Mouse (Mus musculus) adrenal gland, postnatal 14 days (tissue): Measurements from ENCODE around the gene Ubtf. TPM values are rescaled to one million over a fixed set of nuclear protein-coding genes. Genes with fewer than 3 reads are reported as not detected.
"Not testable (repeated sequence)": the region's sequence is repeated elsewhere in the genome, so short reads cannot be mapped to it uniquely, and the experiment has no call there.

Experiments used
- DNase-seq: peaks from one replicate; pipeline ENCODE4 v3.0.0; 2021; ENCODE audit warnings: mixed read lengths
- total RNA-seq: library from RNA; stranded (reverse); gene quantifications from 2 replicates; pipeline ENCODE4 v1.2.3, GENCODE M21; 2021

The Ubtf gene
- total RNA-seq, 1 experiment from 2014 or later, result 106 TPM

DNA sequence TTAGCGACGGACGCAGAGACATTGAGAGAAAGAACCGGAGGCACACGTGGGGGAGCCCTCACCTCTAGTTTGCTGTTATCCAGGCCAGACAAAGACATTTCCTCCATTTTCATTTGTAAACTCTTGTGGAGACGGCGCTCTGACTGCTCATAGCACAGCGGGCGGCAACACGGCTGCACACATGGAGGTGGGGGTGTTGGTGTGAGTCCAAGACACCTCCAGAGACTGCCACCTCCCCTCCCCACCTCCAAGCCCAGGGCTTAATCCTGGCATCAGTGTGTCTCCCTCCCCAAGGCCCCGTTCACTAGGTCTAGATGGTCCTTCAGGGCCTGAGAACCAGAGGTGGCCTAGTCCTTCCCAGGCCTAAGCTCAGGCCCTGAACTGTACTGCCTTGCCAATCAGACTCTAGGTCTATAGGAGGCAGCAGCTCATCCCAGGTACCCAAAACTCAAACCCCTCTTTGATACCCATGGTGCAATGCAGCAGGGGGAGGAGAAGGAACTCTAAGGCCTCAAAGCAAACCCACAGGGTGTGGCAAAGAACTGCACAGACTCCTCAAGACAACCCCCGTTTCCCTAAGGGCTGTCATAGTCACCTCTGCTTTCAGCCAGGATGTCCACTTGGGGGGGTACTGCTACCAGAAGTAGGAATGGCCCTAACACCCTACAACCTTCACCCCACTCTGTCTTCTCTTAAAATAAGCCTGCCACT, 24.5 kb downstream of the Ubtf start:
- DNase-seq, result no peak

DNA sequence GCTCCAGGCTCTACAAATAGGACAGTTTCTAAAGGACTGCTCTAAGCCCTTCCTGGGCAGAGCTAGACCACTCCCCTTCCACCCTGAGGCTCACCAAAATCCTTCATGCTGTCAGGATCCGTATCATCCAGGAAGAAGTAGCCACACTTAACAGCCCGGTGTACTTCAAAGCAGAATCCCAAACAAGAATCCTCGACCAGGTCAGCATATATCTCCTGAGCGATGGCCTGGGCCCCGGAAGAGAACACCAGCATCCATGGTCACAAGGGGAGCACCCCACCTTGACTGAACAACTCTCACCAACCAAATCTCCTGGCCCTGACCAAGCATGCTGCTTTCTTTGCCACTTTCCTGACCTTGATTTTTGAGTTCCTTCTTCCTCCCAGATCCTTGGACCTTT, 25.1 kb downstream of the Ubtf start:
- no peak for DNase-seq

DNA sequence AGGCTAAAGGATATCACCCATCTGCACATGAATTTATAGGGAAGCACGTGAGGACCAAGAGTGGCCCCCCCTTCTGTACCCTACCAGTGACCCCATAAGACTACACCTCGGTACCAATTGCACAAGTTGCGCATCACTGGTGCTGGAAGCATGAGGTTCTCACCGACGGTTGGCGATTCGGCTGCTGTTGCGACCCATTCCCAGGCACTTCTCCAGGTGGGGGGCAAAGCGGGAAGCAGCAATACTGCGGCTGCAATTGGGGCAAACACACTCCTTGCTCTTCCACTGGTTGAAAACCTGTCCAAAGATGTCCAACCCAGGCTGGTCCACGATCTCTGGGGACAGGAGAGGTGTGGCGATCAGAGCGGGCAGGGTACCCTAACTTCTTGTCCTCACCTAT, 25.6 kb downstream of the Ubtf start:
- DNase-seq, result no peak

DNA sequence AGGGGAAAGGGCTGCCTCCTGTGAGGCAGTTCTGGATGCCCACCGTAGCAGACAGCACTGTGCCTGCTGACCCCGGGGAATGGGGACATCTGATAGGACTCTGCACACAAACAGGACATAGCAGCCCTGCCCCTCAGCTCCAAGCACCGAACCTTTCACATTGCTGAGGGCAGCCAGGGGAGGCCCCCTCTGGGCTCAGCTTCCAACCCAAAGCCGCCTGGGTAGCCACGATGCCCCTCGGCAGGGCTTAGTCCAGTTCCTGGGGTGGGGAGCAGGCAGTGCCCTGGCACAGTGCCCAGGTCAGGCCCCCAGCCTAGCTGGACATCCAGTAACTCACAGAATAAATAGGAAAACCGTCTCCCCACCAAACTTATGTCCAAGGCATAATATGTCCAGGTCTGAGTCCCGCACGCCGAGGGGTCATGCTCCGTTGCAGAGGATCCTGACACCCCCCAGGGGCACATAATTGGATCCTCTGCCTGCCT, 28.4 kb downstream of the Ubtf start:
- no peak for DNase-seq

DNA sequence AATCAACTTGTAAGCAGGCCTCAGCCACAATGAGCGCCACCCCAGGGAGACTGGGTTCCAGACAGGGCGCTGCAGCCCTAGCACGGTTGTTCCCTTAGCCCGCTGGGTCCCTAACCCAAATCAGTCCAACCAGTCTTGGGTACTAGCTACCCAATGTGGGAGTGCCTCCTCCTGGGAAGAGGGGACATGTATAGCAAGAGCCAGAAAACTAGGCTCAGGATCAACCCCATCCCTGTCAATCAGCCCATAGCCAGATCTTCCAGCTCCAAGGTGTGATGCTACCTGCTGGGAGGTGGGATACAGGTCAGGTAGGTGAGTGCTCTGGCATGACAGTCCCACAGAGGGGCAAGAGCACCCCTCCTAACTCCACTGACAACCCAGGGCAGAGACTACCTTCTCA, 29.4 kb downstream of the Ubtf start:
- DNase-seq, result no peak

DNA sequence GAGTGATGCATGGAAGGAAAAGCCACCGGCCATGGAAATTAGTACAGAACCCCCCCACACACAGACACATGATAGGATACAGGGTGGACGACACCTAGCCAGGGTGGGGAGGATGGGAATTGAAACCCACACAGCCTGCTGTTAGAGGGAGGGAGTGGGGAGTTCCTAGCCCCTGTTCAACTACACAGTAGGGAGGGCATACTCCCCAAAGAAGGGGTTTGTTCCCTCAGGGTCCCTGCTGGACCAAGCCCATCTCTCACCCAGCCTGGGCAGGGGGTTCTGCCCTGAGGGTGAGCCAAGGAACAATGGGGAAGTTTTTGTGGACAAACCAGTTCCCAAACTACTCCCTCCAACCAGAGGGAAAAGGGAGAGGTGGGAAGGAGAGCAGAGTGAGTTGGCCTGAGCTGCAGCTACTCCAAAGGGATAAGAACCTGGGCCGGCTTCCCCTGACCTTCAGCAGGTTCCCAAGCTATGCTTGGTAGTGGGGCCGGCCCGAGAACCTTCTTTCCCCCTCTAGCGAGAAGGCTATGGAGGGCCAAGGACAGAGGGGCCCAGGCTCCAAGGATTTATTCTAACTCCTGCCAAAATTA, 29.9 kb downstream of the Ubtf start:
- DNase-seq, result no peak

DNA sequence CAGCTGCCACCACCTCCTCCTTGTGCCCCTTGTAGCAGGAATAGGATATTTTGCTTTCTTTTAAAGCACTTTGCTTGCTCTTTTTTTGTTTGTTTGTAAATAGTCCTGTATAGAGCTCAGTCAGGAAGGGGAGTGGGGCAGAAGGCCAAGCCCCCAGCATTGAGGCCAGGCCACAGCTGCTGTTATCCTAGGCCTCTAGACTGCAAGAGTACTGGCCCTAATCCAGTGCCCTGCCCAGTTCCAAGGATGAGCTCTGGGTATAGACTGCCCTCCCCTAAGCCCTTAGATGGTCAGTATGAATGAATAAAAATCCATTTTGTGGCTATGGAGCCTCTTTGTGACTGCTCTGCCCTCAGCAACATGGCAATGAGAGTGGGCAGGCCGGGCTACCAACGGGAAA, 30.6 kb downstream of the Ubtf start:
- DNase-seq, result no peak

DNA sequence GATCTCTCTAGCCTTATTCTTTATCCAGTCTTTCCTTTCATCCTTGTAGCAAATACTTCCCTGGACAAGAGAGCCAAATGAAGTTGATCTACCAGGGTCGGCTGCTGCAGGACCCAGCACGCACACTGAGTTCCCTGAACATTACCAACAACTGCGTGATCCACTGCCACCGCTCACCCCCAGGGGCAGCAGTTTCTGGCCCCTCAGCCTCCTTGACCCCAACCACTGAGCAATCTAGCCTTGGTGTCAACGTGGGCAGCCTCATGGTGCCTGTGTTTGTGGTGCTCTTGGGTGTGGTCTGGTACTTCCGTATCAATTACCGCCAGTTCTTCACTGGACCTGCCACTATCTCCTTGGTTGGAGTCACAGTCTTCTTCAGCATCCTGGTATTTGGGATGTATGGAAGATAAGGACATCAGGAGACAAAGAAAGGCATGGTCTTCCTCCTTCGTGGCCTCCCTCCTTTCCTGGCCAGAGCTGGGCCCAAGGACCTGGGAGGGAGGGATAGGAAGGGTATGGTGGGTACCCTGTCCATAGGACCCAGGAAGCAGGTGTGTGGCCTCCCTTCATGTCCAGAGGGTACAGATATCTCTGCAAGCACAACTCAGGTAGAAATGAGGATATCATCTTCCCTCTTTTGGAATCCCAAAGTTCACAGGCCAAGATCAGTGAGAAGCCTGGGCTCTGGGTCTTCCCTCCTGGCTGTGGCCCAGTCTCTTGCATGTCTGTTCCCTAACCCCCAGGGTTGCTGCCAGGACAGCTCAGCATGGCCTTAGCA, 31.3 kb downstream of the Ubtf start:
- no peak for DNase-seq

DNA sequence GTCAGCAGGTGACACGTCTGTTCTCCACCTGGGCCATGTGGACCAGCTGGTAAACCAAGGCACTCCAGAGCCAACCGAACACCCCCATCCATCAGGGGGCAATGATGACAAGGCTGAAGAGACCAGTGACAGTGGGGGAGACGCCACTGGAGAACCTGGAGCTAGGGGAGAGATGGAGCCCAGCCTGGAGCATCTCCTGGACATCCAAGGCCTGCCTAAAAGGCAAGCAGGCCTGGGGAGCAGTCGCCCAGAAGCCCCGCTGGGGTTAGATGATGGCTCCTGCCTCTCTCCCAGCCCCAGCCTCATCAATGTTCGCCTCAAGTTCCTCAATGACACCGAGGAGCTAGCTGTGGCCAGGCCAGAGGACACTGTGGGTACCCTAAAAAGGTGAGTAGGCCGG, 32.1 kb downstream of the Ubtf start:
- DNase-seq, result no peak

DNA sequence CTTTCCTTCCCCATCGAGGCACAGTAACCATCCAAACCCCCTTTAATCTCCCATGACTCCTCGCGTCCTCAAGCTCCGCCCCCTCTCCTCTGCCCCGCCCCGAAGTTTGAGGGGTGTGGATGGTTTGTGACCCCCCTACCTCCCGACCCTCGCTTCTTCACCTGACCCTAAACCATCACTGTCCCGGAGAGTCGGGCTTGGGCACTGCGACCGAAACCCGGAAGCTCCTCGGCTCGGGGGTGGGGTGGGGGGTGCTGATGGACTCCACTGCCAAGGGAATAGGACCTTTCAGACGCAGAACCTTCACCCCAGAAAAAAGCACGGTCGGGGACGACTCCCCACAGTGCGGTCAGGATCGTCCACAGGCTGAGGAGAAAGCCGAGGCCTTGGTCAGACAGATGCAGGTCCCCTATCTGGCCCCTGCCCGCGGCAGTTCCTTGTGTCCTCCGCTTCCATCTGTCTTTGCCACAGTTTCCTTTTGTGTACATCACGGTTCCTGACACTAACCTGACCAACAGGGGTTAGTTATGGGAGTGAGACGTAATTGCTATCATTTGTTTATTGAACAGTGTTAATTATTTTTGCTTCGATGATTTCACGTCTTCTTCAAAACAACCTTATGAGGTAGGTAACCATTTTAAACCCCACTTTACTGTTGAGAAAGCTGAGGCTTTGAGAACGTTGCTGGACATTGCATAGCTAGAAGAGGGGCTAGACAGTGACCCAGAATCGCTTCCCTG, 34.3 kb downstream of the Ubtf start:
- no peak for DNase-seq

DNA sequence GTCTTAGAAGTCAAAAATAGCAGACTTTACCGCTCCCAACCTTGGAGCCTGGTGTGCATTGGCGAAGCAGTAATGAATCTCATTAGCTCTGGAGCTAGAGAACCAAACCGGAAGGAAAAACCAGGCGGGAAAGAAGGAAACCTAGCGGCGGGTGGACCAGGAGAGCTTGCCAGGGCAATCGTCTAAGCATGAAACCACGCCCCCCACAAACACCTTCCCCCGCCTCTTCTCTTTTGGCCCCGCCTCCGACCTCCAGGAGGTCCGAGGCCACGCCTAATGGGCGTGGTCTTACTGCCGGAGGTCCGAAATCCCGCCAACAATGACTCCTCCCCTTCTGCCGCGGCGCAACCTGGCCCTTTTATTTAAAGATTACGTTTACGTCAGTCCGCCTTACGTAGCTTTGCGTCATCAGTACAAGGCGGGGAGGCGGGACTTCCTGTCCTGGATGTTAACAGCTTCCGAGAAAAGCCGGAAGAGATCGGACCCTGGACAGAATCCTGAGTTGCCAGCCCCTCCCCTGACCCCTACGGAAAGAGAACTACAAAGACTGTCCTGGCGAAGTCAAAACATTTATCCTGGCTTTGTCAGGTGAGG, 34.9 kb downstream of the Ubtf start, which contains the start of gene Tmub2:
Gene Tmub2, plus strand, starts transcription at position 431 of the 594 bp plus-strand sequence.
- DNase-seq, result peak; percentile 97

DNA sequence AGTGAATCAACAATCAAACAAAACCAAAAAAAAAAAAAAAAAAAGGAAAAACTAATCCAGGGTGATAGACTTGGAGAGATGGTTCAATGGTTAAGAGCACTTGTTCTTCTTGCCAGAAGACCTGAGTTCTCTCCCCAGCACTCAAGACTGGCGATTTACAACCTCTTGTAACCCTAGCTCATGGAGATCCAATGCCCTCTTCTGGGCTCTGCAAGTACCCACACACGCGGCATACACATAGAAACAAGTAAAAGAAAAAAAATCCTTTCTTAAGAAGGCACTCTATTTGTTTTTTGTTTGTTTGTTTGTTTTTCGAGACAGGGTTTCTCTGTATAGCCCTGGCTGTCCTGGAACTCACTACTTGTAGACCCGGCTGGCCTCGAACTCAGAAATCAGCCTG, 35.6 kb downstream of the Ubtf start:
- no peak for DNase-seq

DNA sequence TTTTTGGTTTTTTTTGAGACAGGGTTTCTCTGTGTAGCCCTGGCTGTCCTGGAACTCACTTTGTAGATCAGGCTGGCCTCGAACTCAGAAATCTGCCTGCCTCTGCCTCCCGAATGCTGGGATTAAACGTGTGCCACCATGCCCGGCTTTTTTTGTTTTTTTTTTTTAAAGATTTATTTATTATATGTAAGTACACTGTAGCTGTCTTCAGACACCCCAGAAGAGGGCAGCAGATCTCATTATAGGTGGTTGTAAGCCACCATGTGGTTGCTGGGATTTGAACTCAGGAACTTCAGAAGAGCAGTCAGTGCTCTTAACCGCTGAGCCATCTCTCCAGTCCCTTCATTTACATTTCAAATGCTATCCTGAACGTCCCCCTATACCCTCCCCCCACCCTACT, 39.3 kb downstream of the Ubtf start:
- DNase-seq, result not testable (repeated sequence)

DNA sequence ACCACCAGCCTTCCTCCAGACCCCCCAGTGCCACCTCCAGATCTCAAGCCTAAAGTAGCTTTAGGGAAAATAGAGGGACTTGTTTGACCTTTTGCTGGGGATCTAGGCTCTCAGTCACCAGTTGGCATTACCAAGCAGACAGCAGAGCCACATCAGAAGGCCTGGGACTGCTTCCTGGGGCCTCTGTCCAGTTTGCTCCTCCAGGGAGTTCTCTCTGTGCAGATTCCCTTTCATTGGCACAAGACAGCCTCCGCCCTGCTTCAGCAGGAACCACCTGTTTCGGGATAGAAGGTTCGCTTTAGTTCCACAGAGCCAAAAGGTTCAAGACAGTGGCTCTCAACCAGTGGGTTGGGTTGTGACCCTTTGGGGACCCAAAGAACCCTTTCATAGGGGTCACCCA, 39.9 kb downstream of the Ubtf start:
- DNase-seq, result no peak

DNA sequence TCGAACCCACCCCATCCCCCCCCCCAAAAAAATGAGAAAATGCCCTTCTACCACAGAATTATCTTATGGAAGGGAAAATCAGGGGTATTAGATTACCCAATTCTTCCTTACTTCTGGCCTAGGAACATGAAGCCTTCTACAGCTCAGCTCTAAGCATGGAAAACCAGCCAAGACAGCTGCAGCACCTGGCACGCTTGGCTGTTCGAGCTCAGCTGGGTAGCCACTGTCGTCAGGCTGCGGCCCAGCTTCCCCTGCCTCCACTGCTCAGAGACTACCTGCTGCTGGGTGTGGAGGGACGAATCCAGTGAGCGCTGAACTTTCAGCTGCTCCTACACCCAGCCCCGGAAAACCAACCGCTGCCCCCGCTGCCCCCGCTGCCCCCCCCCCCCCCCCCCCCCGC, 41.8 kb downstream of the Ubtf start:
- DNase-seq, result no peak

DNA sequence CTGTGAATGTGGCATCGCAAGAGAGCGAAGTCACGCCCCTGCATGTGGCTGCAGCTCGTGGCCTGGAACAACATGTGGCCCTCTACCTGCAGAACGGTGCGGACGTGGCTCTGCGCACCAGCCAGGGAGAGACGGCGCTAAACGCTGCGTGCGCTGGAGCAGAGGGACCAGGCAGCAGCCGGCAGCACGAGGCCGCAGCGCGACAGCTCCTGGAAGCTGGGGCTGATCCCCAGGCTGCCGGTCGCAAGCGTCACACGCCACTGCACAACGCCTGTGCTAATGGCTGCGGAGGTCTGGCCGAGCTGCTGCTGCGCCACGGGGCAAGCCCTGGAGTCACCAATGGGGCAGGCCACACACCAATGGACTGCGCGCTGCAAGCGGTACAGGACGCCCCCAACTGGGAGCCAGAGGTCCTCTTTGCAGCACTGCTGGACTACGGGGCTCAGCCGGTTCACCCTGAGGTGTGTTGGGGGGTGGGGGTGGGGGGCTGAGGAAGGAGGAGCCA, 43.1 kb downstream of the Ubtf start:
- DNase-seq, result peak; percentile 74

DNA sequence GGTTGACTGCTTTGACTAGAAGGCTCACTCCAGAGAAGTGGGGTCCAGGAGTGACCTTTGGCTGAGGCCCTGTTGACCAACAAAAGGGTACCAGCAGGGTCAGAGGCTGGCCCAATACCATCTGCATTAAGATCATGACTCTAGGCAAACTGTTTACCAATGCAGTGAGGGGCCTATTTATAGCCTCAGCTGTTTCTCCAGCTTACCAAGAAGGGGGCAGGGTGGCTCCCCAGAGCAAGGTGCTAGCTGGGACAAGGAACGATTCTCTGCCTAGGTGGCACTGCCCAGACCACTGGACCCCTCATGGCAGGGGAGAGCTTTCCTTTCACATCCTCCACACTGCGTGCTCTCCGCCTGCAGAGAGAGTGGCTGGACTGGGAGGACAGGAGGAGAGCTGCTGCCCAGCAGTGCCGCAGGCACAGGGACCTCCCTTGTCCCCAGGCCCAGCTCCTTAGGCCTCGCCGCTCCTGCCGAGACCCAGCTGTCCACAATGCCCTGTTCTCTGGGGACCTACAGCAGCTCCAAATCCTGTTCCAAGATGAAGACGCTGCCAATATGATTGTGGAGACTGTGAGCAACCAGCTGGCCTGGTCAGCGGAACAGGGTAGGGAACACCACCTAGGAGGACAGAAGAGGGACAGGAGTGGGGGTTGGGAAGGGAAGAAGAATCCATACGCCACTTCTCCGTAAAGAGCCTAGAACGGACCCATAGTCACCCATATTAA, 50.9 kb downstream of the Ubtf start, which contains the start of gene Asb16:
Gene Asb16, plus strand, starts transcription at position 224 of the 725 bp plus-strand sequence.
- DNase-seq, result no peak

DNA sequence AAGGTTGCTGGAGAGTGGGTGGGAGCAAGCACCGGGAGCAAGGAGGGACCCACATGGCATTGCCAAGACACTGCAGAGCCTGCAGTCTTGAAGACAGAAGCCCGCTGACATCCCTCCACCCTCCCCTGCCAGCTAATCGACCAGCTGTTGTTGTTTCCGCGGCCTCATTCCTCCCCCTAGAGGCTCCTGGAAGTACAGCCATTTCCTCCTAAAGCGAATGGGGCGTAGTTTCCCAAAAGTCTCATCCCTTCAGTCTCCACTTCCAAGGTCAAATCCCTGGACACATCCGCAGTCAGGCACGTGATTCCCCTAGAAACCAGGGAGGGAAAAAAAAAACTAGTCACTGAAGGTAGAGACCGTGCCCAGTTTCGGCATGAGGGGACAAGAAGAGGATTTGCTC, 52.1 kb downstream of the Ubtf start:
- peak; percentile 89 for DNase-seq

DNA sequence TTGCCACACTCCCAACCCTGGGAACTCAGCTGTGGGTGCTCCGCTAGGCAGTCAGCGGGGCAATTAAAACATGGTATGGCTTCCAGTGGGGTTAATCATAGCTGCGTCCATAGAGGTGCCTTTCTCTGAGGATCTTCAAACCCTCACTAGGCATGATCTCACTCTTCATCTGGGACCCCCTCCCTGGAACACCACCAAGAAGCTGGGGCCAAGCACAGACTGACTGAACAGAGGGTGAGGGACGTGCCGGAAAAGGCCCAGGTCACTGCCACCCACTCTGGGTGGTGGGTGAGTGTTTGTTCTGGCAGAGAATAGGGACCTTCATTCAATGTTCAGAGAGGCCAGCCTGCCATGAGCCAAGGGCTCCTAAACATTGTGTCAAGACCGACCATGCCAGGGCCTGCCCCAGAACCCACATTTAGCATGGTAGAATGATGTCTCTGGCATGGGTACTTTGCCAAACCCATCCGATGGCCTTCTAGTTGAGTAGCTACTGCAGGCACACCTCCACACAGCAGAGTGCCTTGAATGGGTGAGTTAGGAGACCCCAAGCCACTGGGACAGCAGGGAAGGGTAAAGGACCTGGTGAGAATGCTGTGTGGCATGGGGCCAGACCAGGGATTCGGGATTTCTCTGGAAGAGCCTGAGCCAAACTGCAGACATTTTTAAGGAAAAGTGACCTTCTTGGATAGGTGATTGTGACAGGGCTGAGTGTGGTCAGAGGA, 52.7 kb downstream of the Ubtf start:
- DNase-seq, result peak; percentile 25

DNA sequence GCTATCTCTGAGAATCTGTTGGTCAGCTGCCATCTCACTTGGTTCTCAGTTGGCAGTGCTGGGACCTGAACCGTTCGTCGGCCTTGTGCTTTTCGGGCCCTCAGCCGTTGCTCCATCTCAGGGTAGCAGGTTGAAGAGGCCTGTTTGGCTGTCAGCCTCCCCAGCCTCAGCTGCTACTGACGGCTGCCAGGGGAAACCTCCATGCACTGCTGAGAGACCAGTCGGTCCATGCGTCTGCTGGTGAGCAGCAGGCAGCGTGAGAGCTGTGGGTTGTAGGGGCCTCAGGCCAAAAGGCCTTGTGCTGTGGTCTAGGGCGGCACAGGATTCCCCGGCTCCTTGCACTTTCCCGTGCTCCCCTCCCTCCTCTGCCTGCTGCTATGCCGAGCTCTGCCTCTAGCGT, 53.7 kb downstream of the Ubtf start:
- no peak for DNase-seq
